Mouse (Mus musculus): Measurements from ENCODE around the gene Usp29. TPM values are rescaled to one million over a fixed set of nuclear protein-coding genes. Genes with fewer than 3 reads are reported as not detected.

The Usp29 gene
- polyA plus RNA-seq, 1 experiment, result 0.02 TPM

- Histone ChIP-seq H3K4me1 (ENCODE audit: control insufficient read depth) (no peaks in the 10 kb centered on the region), H3K36me3 (ENCODE audit: control insufficient read depth) (no peaks in the 10 kb centered on the region), H3K4me3 (replicated peaks) (no peak overlapping the region), H3K9me3 (ENCODE audit: control insufficient read depth, low read length) (no peaks in the 10 kb centered on the region), H3K27me3 (ENCODE audit: control insufficient read depth) (no peaks in the 10 kb centered on the region)
- no peak for TF ChIP-seq TAL1 (IDR thresholded peaks at IDR 0.05; ENCODE audit: low read length)
- TF ChIP-seq GATA1 (IDR thresholded peaks at IDR 0.05; ENCODE audit: low read length), result no peak
These were observed 68.9 kb downstream of the Usp29 start for GRCm38 (mm10) chr7:6799105-6799805.

- H3K36me3 ChIP-seq (ENCODE audit: control insufficient read depth), result no peaks in the 10 kb centered on the region
- TF ChIP-seq TAL1 (IDR thresholded peaks at IDR 0.05; ENCODE audit: low read length) (no peak), GATA1 (IDR thresholded peaks at IDR 0.05; ENCODE audit: low read length) (no peak)
- no peaks in the 10 kb centered on the region for H3K4me1 ChIP-seq (ENCODE audit: control insufficient read depth)
- H3K4me3 ChIP-seq (replicated peaks), result no peak overlapping the region
- no peaks in the 10 kb centered on the region for H3K27me3 ChIP-seq (ENCODE audit: control insufficient read depth)
- no peaks in the 10 kb centered on the region for H3K9me3 ChIP-seq (ENCODE audit: control insufficient read depth, low read length)
These were observed 70.4 kb downstream of the Usp29 start for GRCm38 (mm10) chr7:6800586-6801441.

GRCm38 (mm10) chr7:6801642-6802041, 71.3 kb downstream of the Usp29 start:
- H3K4me3 ChIP-seq (replicated peaks), result no peak overlapping the region
- H3K9me3 ChIP-seq (ENCODE audit: control insufficient read depth, low read length), result no peaks in the 10 kb centered on the region
- no peaks in the 10 kb centered on the region for H3K4me1 ChIP-seq (ENCODE audit: control insufficient read depth)
- H3K27me3 ChIP-seq (ENCODE audit: control insufficient read depth), result no peaks in the 10 kb centered on the region
- no peaks in the 10 kb centered on the region for H3K36me3 ChIP-seq (ENCODE audit: control insufficient read depth)
- TF ChIP-seq TAL1 (IDR thresholded peaks at IDR 0.05; ENCODE audit: low read length) (no peak), GATA1 (IDR thresholded peaks at IDR 0.05; ENCODE audit: low read length) (no peak)

GRCm38 (mm10) chr7:6810556-6810955, 80.2 kb downstream of the Usp29 start:
- Histone ChIP-seq H3K27me3 (ENCODE audit: control insufficient read depth) (no peaks in the 10 kb centered on the region), H3K4me1 (ENCODE audit: control insufficient read depth) (no peaks in the 10 kb centered on the region), H3K36me3 (ENCODE audit: control insufficient read depth) (no peaks in the 10 kb centered on the region), H3K9me3 (ENCODE audit: control insufficient read depth, low read length) (no peaks in the 10 kb centered on the region), H3K4me3 (replicated peaks) (no peak overlapping the region)
- TF ChIP-seq TAL1 (IDR thresholded peaks at IDR 0.05; ENCODE audit: low read length) (no peak), GATA1 (IDR thresholded peaks at IDR 0.05; ENCODE audit: low read length) (no peak)

GRCm38 (mm10) chr7:6814971-6815370, 84.6 kb downstream of the Usp29 start:
- no peaks in the 10 kb centered on the region for H3K4me1 ChIP-seq (ENCODE audit: control insufficient read depth)
- H3K4me3 ChIP-seq (replicated peaks), result no peak overlapping the region
- TF ChIP-seq TAL1 (IDR thresholded peaks at IDR 0.05; ENCODE audit: low read length) (no peak), GATA1 (IDR thresholded peaks at IDR 0.05; ENCODE audit: low read length) (no peak)
- no peaks in the 10 kb centered on the region for H3K36me3 ChIP-seq (ENCODE audit: control insufficient read depth)
- H3K9me3 ChIP-seq (ENCODE audit: control insufficient read depth, low read length), result no peaks in the 10 kb centered on the region
- H3K27me3 ChIP-seq (ENCODE audit: control insufficient read depth), result no peaks in the 10 kb centered on the region

GRCm38 (mm10) chr7:6816706-6817376, 86.5 kb downstream of the Usp29 start:
- TF ChIP-seq TAL1 (IDR thresholded peaks at IDR 0.05; ENCODE audit: low read length), result no peak
- TF ChIP-seq GATA1 (IDR thresholded peaks at IDR 0.05; ENCODE audit: low read length), result no peak
- Histone ChIP-seq H3K4me1 (ENCODE audit: control insufficient read depth) (no peaks in the 10 kb centered on the region), H3K9me3 (ENCODE audit: control insufficient read depth, low read length) (no peaks in the 10 kb centered on the region), H3K36me3 (ENCODE audit: control insufficient read depth) (no peaks in the 10 kb centered on the region), H3K27me3 (ENCODE audit: control insufficient read depth) (no peaks in the 10 kb centered on the region), H3K4me3 (replicated peaks) (no peak overlapping the region)

- Histone ChIP-seq H3K4me3 (replicated peaks) (no peak overlapping the region), H3K27me3 (ENCODE audit: control insufficient read depth) (no peaks in the 10 kb centered on the region), H3K4me1 (ENCODE audit: control insufficient read depth) (no peaks in the 10 kb centered on the region), H3K36me3 (ENCODE audit: control insufficient read depth) (no peaks in the 10 kb centered on the region), H3K9me3 (ENCODE audit: control insufficient read depth, low read length) (no peaks in the 10 kb centered on the region; the same call in 1 of the 2 replicates)
- TF ChIP-seq GATA1 (IDR thresholded peaks at IDR 0.05; ENCODE audit: low read length), result no peak
- TF ChIP-seq TAL1 (IDR thresholded peaks at IDR 0.05; ENCODE audit: low read length), result no peak
These were observed 89.9 kb downstream of the Usp29 start for GRCm38 (mm10) chr7:6820296-6820695.

- no peak for TF ChIP-seq TAL1 (IDR thresholded peaks at IDR 0.05; ENCODE audit: low read length)
- TF ChIP-seq GATA1 (IDR thresholded peaks at IDR 0.05; ENCODE audit: low read length), result no peak
- Histone ChIP-seq H3K4me1 (ENCODE audit: control insufficient read depth) (no peaks in the 10 kb centered on the region), H3K36me3 (ENCODE audit: control insufficient read depth) (no peaks in the 10 kb centered on the region), H3K4me3 (replicated peaks) (no peak overlapping the region), H3K27me3 (ENCODE audit: control insufficient read depth) (no peaks in the 10 kb centered on the region), H3K9me3 (ENCODE audit: control insufficient read depth, low read length) (peaks cover 2% of the 10 kb centered on the region; the same call in 1 of the 2 replicates)
These were observed 92.3 kb downstream of the Usp29 start for GRCm38 (mm10) chr7:6822633-6823032.

GRCm38 (mm10) chr7:6823673-6824072, 93.3 kb downstream of the Usp29 start:
- Histone ChIP-seq H3K4me1 (ENCODE audit: control insufficient read depth) (no peaks in the 10 kb centered on the region), H3K9me3 (ENCODE audit: control insufficient read depth, low read length) (peaks cover 2% of the 10 kb centered on the region; the same call in 1 of the 2 replicates), H3K27me3 (ENCODE audit: control insufficient read depth) (no peaks in the 10 kb centered on the region), H3K4me3 (replicated peaks) (no peak overlapping the region), H3K36me3 (ENCODE audit: control insufficient read depth) (no peaks in the 10 kb centered on the region)
- TF ChIP-seq GATA1 (IDR thresholded peaks at IDR 0.05; ENCODE audit: low read length) (no peak), TAL1 (IDR thresholded peaks at IDR 0.05; ENCODE audit: low read length) (no peak)

Data from erythroblast, embryonic 14.5 days (primary cell).